ENCODE assay signal across 8 mouse cellular contexts in the genomic region with DNA sequence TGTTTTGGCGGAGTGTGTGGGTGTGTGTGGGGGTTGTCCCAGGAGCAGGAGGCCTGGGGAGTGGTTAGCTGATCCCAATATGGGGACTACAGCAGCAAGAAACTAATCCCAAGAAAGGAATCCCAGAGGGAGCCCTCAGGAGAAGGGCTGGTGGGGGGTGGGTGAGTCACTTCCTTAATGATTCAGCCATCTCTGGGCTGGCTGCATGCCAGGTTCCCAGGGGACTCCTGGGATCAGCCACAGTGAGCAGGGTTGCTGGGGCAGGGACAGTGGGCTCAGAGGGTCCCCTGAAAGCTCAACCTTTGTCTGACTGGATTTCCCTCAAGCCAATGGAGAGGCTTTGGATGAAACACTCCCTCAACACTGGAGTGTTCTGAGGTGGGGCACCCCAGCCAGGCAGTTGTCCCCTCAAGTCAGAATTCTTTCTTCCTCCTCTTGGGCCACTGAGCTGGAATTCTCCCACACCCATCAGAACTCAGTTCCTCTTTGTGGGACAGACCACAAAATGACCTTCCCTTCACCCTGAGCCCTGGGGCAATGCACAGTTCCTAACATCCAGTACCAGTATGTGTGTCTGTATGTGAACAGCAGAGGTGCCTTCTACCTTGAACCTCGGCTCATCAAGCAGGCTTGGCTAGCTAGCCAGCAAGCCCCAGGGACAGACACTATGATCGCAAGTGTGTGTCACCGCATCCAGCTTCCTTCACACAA. TPM values are rescaled to one million over a fixed set of nuclear protein-coding genes. Genes with fewer than 3 reads are reported as not detected.
DNase-seq lines count a peak whose midpoint lies in the region; ATAC-seq lines count a peak whose summit lies in the region.

No protein-coding gene starts in this region.

- ATAC-seq in frontal cortex, adult (ENCODE audit: low TSS enrichment): no peak

- peaks cover 17% of the 10 kb centered on the region; the same call in 1 of the 2 replicates for H3K27me3 ChIP-seq in heart, embryonic 10.5 days (ENCODE audit: insufficient read depth, poor library complexity, severe bottlenecking)

- DNase-seq in frontal cortex, postnatal 10 days (ENCODE audit: low spot score in 2 of 2): peak; percentile 18 to 33
- no peak for DNase-seq in frontal cortex, postnatal 14 days (ENCODE audit: low spot score in 2 of 2)
- peak; percentile 66 for DNase-seq in adipocyte (ENCODE audit: low spot score)
- DNase-seq in heart, embryonic 10.5 days (ENCODE audit: low spot score): no peak
- peak; percentile 77 to 85 for DNase-seq in kidney, postnatal 25 days
- peak; percentile 83 to 88 for DNase-seq in monocyte, adult 2 months (ENCODE audit: low read depth in 1 of 2, low spot score in 2 of 2)
- no peak for DNase-seq in layer of hippocampus, adult 18-20 months (ENCODE audit: low spot score in 2 of 2)

- H3K9me3 ChIP-seq in heart, embryonic 10.5 days: no peaks in the 10 kb centered on the region

- peak overlapping the region; percentile 49; the same call in 1 of the 2 replicates for H3K27ac ChIP-seq in heart, embryonic 10.5 days

- H3K4me1 ChIP-seq in heart, embryonic 10.5 days: peaks cover 38% of the 10 kb centered on the region

- 80% methylated on average over 4 of the region's 4 CpGs for WGBS in heart, embryonic 10.5 days

- H3K36me3 ChIP-seq in heart, embryonic 10.5 days: no peaks in the 10 kb centered on the region

- H3K4me3 ChIP-seq in heart, embryonic 10.5 days: no peak overlapping the region

RNA-seq across cellular contexts. Expression of a gene that starts 3.1 kb away (rescaled TPM):
- 11.8 and 17.1 TPM in 2 replicates for polyA plus RNA-seq in heart, embryonic 10.5 days (2016; fragmentation: Nextera tagmentation; extraction: Ambion mirVana)
- total RNA-seq in layer of hippocampus, adult 18-20 months (2021): 10 to 100 TPM in 1 of 2 experiments, 1 to 10 TPM in 1; 8.8 to 10.5 TPM

RNA-seq across cellular contexts. Expression of a gene that starts 23.0 kb away (rescaled TPM):
- 221 and 253 TPM in 2 replicates for polyA plus RNA-seq in heart, embryonic 10.5 days (2016; fragmentation: Nextera tagmentation; extraction: Ambion mirVana)
- 10 to 100 TPM; 14.9 to 16.8 TPM for total RNA-seq in layer of hippocampus, adult 18-20 months (2021)

RNA-seq across cellular contexts. Expression of a gene that starts 39.0 kb away (rescaled TPM):
- 21.5 and 23.2 TPM in 2 replicates for polyA plus RNA-seq in heart, embryonic 10.5 days (2016; fragmentation: Nextera tagmentation; extraction: Ambion mirVana)
- 10 to 100 TPM; 43.5 to 46.1 TPM for total RNA-seq in layer of hippocampus, adult 18-20 months (2021)

Comparison
In these comparisons a context has a peak if more than half of its experiments do, and no peak if none do; other contexts are left out.
1. DNase-seq: peak in frontal cortex, postnatal 10 days (2 of 2), adipocyte (single experiment), kidney, postnatal 25 days (2 of 2) and monocyte, adult 2 months (2 of 2); none in frontal cortex, postnatal 14 days (0 of 2), heart, embryonic 10.5 days (single experiment) and layer of hippocampus, adult 18-20 months (0 of 2).